Mouse (Mus musculus) brain, embryonic 14.5 days (tissue): Measurements from ENCODE around the gene Slc44a5.

Source experiments
- CTCF ChIP-seq: fragments of 200-500 bp; IDR thresholded peaks from 2 replicates; pipeline ENCODE4 v1.5.1; 2012; ENCODE audit warnings: inconsistent platforms, mild to moderate bottlenecking, moderate library complexity, borderline replicate concordance; ENCODE audit not compliant: insufficient read depth, insufficient read length; ENCODE audit errors: extremely low read depth
- POLR2A ChIP-seq: fragments of 200-500 bp; IDR thresholded peaks from 2 replicates; pipeline ENCODE4 v1.6.1; 2012; ENCODE audit warnings: mild to moderate bottlenecking, inconsistent platforms, borderline replicate concordance; ENCODE audit not compliant: poor library complexity, insufficient read depth, insufficient read length, severe bottlenecking; ENCODE audit errors: extremely low read depth

DNA sequence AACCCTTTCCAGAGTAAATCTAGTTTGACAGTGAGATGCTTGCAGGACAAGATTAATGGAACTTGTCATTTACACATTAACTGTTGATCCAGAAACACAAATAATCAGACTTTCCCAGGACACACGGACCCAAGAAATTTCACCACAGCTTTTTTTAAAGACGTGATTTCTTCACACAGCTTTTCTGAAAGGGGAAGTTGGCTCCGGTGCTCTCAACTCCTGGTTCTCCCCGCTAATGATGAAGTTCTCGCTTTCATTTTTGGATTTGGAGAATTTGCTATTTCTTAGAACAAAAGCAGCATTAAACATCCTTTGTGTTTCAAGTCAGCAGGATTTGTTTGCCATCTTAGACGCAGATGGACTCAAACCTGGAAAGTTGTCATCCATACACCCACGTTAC, 2.6 kb downstream of the Slc44a5 start:
- no peak for TF ChIP-seq CTCF
- no peak for TF ChIP-seq POLR2A
